Mouse (Mus musculus) ES-CJ7 (cell line): ENCODE results near the gene Mr1.
"Not testable (repeated sequence)": the region's sequence is repeated elsewhere in the genome, so short reads cannot be mapped to it uniquely, and the experiment has no call there.

Experiments used
- DNase-seq: peaks from one replicate; pipeline ENCODE4 v3.0.0; 2011; ENCODE audit warnings: low read depth, low spot score

The Mr1 gene

GRCm38 (mm10) chr1:155146572-155146980 lies at the start of gene Mr1:
TSS of gene Mr1 (minus strand) at chr1:155146814.
- DNase-seq = peak; percentile 28

GRCm38 (mm10) chr1:155192805-155193368 lies 46.3 kb upstream of the Mr1 start:
- no peak for DNase-seq

- no peak for DNase-seq
Measured at GRCm38 (mm10) chr1:155191671-155192070, 45.1 kb upstream of the Mr1 start.

GRCm38 (mm10) chr1:155191219-155191618 lies 44.6 kb upstream of the Mr1 start:
- DNase-seq = no peak

GRCm38 (mm10) chr1:155188656-155189055 lies 42.0 kb upstream of the Mr1 start:
- no peak for DNase-seq

- DNase-seq = no peak
Measured at GRCm38 (mm10) chr1:155184191-155184590, 37.6 kb upstream of the Mr1 start.

GRCm38 (mm10) chr1:155178192-155178924 lies 31.7 kb upstream of the Mr1 start:
- no peak for DNase-seq

GRCm38 (mm10) chr1:155174424-155174823 lies 27.8 kb upstream of the Mr1 start:
- DNase-seq = no peak

GRCm38 (mm10) chr1:155173644-155174016 lies 27.0 kb upstream of the Mr1 start:
- not testable (repeated sequence) for DNase-seq

- no peak for DNase-seq
Measured at GRCm38 (mm10) chr1:155172895-155173643, 26.5 kb upstream of the Mr1 start.

GRCm38 (mm10) chr1:155169935-155170334 lies 23.3 kb upstream of the Mr1 start:
- no peak for DNase-seq

- no peak for DNase-seq
Measured at GRCm38 (mm10) chr1:155167453-155167852, 20.8 kb upstream of the Mr1 start.

GRCm38 (mm10) chr1:155158970-155159484 lies 12.4 kb upstream of the Mr1 start:
- peak; percentile 11 for DNase-seq

GRCm38 (mm10) chr1:155158141-155158969 lies 11.7 kb upstream of the Mr1 start, which contains the start of gene Stx6:
TSS of gene Stx6 (plus strand) at chr1:155158715.
- DNase-seq = peak; percentile 99

- no peak for DNase-seq
Measured at GRCm38 (mm10) chr1:155153906-155154305, 7.3 kb upstream of the Mr1 start.

GRCm38 (mm10) chr1:155150821-155151220 lies 4.2 kb upstream of the Mr1 start:
- no peak for DNase-seq

GRCm38 (mm10) chr1:155149403-155149802 lies 2.8 kb upstream of the Mr1 start:
- no peak for DNase-seq

- no peak for DNase-seq
Measured at GRCm38 (mm10) chr1:155147228-155147627, 614 bp upstream of the Mr1 start.

- no peak for DNase-seq
Measured at GRCm38 (mm10) chr1:155145620-155146019, 994 bp downstream of the Mr1 start.

GRCm38 (mm10) chr1:155140076-155140475 lies 6.5 kb downstream of the Mr1 start:
- DNase-seq = peak; percentile 86

- no peak for DNase-seq
Measured at GRCm38 (mm10) chr1:155138795-155139194, 7.8 kb downstream of the Mr1 start.
